Mouse (Mus musculus) stomach, embryonic 14.5 days (tissue): ENCODE measurements around the gene Spon2. TPM values are rescaled to one million over a fixed set of nuclear protein-coding genes. Genes with fewer than 3 reads are reported as not detected.

Experiments used
- ATAC-seq: fragments of 200-750 bp; cut with Nextera tagmentation; 2 replicates; pipeline ENCODE4 v1.8.0; 2017; ENCODE audit warnings: low read depth, moderate TSS enrichment; ENCODE audit not compliant: insufficient number of reproducible peaks, insufficient read depth, low FRiP score
- H3K27ac ChIP-seq: fragments of 300-500 bp; sonication (generic); 2 replicates; pipeline ENCODE4 v1.5.1; 2014; ENCODE audit warnings: mild to moderate bottlenecking, low read length, moderate library complexity, mixed read lengths
- H3K27me3 ChIP-seq: fragments of 300-500 bp; sonication (generic); 2 replicates; pipeline ENCODE4 v1.6.1; 2014; ENCODE audit warnings: low read length, control low read depth, mixed read lengths; ENCODE audit not compliant: control insufficient read depth, insufficient read depth
- H3K36me3 ChIP-seq: fragments of 300-500 bp; sonication (generic); 2 replicates; pipeline ENCODE4 v1.6.1; 2014; ENCODE audit warnings: mild to moderate bottlenecking, control low read depth, low read length, moderate library complexity, mixed read lengths; ENCODE audit not compliant: control insufficient read depth, insufficient read depth
- H3K4me1 ChIP-seq: fragments of 300-500 bp; sonication (generic); 2 replicates; pipeline ENCODE4 v1.6.1; 2014; ENCODE audit warnings: low read length, control low read depth, mixed read lengths; ENCODE audit not compliant: control insufficient read depth, insufficient read depth
- H3K4me2 ChIP-seq: fragments of 300-500 bp; sonication (generic); replicated peaks from 2 replicates; pipeline ENCODE4 v1.6.1; 2014; ENCODE audit warnings: low read depth, low read length, control low read depth
- H3K4me3 ChIP-seq: fragments of 300-500 bp; sonication (generic); 2 replicates; pipeline ENCODE4 v1.5.1; 2014; ENCODE audit warnings: low read depth, low read length, control low read depth
- H3K9ac ChIP-seq: fragments of 300-500 bp; sonication (generic); replicated peaks from 2 replicates; pipeline ENCODE4 v1.6.1; 2014; ENCODE audit warnings: low read depth, mild to moderate bottlenecking, control low read depth, low read length, moderate library complexity, mixed read lengths
- H3K9me3 ChIP-seq: fragments of 300-500 bp; sonication (generic); 2 replicates; pipeline ENCODE4 v1.6.1; 2016; ENCODE audit warnings: low read depth, low read length, control low read depth; ENCODE audit not compliant: control insufficient read depth
- WGBS: fragments of 180-500 bp; shearing (Covaris S2); extraction: QIAGEN DNeasy Blood & Tissue Kit; methylation state at CpG from one replicate; pipeline ENCODE4 v1.1.7; 2014; 5-methylcytosine and 5-hydroxymethylcytosine counted together
- polyA plus RNA-seq: library from polyadenylated mRNA; unstranded; fragments of >200 nt; fragmentation: Nextera tagmentation; extraction: Ambion mirVana; gene quantifications from 2 replicates; pipeline ENCODE4 v1.2.1, GENCODE M21; 2014

The Spon2 gene
- polyA plus RNA-seq, 1 experiment from 2014 or later: 23.6 TPM

DNA sequence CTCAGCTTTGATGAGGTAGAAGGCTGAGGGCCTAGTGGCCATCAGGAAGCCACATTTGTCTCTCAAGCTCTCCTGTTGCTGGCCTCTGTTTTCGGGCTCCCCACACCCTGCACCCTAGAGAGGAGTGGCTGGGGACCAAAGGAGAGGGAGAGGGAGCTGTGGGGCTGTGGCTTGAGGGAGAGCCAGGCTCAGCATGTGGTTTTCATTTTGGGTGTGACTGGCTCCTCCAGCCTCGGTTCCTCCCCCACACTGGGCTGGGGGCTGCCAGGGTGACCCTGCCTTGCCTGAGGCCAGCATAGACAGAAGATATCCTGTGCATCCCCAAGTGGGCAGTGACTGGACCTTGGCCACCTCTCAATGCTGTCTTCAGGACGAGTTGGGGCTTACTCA, 20.0 kb upstream of the Spon2 start:
- H3K9me3 ChIP-seq: no peaks in the 10 kb centered on the region
- WGBS: 67% methylated on average over 3 of the region's 3 CpGs
- H3K4me3 ChIP-seq: no peak overlapping the region
- H3K4me1 ChIP-seq: peaks cover 25% of the 10 kb centered on the region
- H3K36me3 ChIP-seq: no peaks in the 10 kb centered on the region
- H3K4me2 ChIP-seq: no peak overlapping the region
- no peaks in the 10 kb centered on the region for H3K27me3 ChIP-seq
- ATAC-seq: no peak
- H3K9ac ChIP-seq: no peak overlapping the region
- no peak overlapping the region for H3K27ac ChIP-seq

DNA sequence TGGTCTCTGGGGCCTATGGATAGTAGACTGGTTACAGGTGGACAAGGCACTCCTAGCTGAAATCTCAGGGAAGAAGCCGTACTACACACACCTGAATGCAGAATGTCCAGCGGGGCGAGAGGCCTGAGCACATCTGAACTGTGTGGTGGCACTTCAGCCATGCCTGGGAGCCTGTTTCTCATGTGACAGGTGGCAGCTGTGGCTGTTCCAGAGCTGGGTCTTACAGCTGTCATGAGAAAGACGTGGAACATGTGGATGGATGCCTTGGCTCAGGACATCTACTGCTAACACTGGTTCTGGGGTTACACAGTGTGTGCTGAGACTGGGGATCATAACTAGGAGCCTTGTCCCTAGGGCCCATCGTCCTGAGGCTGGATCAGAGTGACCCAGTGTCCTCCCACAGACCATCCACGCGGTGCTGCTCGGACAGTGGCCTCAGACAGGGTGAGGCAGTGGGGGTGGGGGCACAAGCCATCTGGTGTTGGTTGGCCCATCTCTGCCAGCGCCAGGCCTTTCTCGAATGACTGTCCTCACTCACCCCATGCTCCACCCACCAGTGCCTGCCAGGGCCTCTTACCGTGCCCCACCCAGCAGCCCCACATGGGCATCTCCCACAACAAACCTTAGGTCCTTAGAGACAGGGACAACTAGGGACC, 19.5 kb upstream of the Spon2 start:
- Histone ChIP-seq H3K36me3 (no peaks in the 10 kb centered on the region), H3K4me1 (peaks cover 25% of the 10 kb centered on the region), H3K9me3 (no peaks in the 10 kb centered on the region), H3K4me3 (no peak overlapping the region), H3K27ac (no peak overlapping the region), H3K9ac (no peak overlapping the region), H3K4me2 (no peak overlapping the region), H3K27me3 (no peaks in the 10 kb centered on the region)
- 82% methylated on average over 11 of the region's 11 CpGs for WGBS
- no peak for ATAC-seq

DNA sequence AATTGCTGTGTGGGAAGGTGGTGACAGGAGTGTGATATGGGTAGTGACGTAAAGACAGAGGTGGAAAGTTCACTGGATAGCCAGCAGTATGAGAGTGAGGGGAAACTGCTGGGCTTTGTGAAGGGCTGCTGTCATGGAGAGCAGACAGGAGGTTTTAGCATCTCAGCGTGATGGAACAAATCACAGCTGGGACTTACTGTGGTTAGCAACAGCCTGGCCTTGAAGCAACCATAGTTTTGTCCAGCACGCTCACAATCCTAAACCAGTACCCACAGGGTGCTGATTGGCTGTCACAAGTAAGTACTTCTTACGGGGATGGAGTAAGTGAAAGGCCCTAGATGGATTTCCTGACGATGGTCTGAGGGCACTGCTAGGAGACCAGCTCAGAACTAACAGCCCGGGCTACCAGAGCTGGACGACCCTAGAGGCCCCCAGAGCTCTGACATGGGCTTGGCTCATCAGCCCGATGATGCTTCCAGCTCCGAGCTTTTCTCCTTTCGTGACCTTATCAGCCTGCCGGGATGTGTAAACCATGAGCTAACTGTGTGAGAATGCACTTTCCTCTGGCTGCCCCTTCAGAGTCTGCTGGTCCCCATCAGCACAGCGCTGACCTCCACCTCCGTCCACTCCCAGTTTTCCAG, 16.3 kb upstream of the Spon2 start:
- H3K27ac ChIP-seq: peak overlapping the region; percentile 58; the same call in 1 of the 2 replicates

DNA sequence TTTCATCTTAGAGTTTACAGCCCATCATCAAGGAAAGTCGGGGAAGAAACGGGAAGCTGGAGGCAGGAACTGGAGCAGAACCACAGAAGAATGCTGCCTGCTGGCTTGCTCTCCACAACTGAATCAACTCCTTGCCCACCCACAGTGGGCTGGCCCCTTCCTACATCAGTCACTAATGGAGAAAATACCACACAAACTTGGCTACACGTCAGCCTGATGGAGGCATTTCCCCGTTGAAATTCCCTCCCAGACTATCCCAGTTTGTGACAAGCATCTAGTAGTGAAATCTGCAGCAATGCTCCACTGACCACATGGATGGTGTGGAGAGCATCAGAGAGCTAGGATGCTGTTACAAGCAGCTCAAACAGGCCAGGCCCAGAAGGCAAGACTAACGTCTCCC, 14.5 kb upstream of the Spon2 start:
- Histone ChIP-seq H3K27ac (no peak overlapping the region), H3K36me3 (no peaks in the 10 kb centered on the region), H3K4me1 (peaks cover 33% of the 10 kb centered on the region), H3K4me2 (no peak overlapping the region), H3K9me3 (no peaks in the 10 kb centered on the region), H3K9ac (no peak overlapping the region), H3K4me3 (no peak overlapping the region), H3K27me3 (no peaks in the 10 kb centered on the region)
- 79% methylated on average over 5 of the region's 5 CpGs for WGBS
- ATAC-seq: no peak

More for the DNA sequence above, 16.3 kb upstream of the Spon2 start:
- Histone ChIP-seq H3K4me1 (peaks cover 25% of the 10 kb centered on the region), H3K27me3 (no peaks in the 10 kb centered on the region), H3K9me3 (no peaks in the 10 kb centered on the region), H3K36me3 (no peaks in the 10 kb centered on the region), H3K4me2 (0 out of 2 replicates have a peak overlapping the region, but pooled peaks have one; percentile 3), H3K9ac (no peak overlapping the region), H3K4me3 (no peak overlapping the region)
- ATAC-seq: peak; percentile 54
- WGBS: 18% methylated on average over 13 of the region's 13 CpGs

DNA sequence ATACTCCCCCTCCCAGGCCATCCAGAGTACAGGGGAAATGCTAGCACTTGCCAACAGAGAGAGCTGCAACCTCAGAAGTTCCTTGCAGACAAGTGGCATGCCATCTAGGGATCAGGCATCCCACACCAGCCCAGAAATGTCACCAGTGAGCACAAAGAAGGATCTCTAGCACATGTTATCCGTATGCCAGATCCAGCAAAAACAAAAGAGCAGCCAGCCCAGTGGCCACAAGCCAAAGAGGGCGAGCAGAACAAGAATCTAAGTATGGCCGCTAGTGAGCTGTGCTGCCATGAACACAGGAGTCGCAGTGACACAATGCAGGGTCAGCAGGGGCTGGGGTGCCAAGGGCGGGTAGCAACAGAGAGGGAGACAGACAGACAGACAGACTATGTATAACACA, 12.0 kb upstream of the Spon2 start:
- Histone ChIP-seq H3K9ac (no peak overlapping the region), H3K27me3 (no peaks in the 10 kb centered on the region), H3K9me3 (no peaks in the 10 kb centered on the region), H3K4me1 (peaks cover 33% of the 10 kb centered on the region), H3K4me2 (no peak overlapping the region), H3K36me3 (no peaks in the 10 kb centered on the region), H3K27ac (no peak overlapping the region), H3K4me3 (no peak overlapping the region)
- 58% methylated on average over 5 of the region's 5 CpGs for WGBS
- no peak for ATAC-seq

DNA sequence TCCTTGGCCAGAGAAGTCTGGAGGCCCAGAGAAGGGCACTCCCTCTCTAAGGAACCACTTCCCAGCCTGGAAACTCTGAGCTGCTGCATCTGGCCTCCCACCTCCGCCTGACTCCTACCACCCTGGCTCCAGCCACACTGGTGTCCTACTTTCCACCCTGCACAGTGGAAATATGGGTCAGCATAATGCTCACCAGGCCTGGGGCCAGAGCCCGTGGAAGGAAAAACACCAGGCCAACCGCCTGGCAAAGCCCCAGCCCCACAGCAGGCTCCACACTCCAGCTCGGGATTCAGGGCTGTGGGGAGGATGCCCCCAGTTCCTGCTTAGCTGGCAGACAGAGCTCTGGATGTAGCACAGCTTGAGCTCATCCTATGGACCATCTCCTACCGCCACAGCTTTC, 10.2 kb upstream of the Spon2 start:
- no peaks in the 10 kb centered on the region for H3K27me3 ChIP-seq
- no peaks in the 10 kb centered on the region for H3K36me3 ChIP-seq
- H3K4me1 ChIP-seq: peaks cover 38% of the 10 kb centered on the region
- peak overlapping the region; percentile 87 for H3K27ac ChIP-seq
- no peak overlapping the region for H3K4me2 ChIP-seq
- ATAC-seq: peak; percentile 42; the same call in 1 of the 2 replicates
- no peaks in the 10 kb centered on the region for H3K9me3 ChIP-seq
- H3K9ac ChIP-seq: no peak overlapping the region
- H3K4me3 ChIP-seq: no peak overlapping the region
- 40% methylated on average over 5 of the region's 5 CpGs for WGBS

DNA sequence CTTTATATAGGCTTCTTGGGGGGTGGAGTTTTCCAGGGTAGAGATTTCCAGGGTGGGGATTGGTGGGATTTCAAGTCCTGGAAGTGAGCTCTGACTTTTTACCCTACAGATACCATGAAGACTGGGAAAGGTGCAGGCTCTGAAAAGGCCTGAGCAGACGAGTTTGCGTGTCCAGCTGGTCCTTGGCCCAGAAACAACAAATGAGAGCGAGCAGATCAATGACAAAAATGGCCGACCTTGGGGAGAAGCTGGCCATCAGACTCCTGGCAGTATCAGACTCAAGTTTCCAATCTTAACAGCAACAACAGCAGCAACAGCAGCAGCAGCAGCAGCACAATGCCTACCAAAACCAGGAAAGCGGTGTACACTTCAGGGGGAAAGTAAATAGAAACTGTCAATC, 7.4 kb upstream of the Spon2 start:
- Histone ChIP-seq H3K36me3 (no peaks in the 10 kb centered on the region), H3K9me3 (no peaks in the 10 kb centered on the region), H3K4me2 (no peak overlapping the region), H3K27me3 (no peaks in the 10 kb centered on the region), H3K4me1 (peaks cover 45% of the 10 kb centered on the region), H3K9ac (no peak overlapping the region), H3K4me3 (no peak overlapping the region), H3K27ac (no peak overlapping the region)
- 77% methylated on average over 5 of the region's 5 CpGs for WGBS
- ATAC-seq: no peak

DNA sequence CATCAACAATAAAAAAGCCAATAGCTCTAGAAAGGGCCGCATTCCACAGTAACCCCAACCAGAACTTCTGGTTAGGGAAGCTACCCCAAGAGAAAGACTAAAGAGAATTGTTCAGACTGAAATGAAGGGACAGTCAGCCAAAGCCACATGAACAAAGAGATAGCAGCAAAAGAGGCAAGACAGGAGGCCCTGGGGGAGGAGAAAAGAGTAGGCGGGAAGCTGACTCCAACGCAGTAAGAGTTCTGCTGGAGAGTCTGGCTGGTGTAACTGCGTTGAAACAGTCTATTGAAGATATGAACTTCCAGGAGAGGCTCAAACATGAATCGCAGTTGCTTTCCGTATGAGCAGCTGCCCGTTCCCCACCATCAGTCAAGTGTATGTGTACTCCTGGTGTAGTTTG, 6.2 kb upstream of the Spon2 start:
- H3K27me3 ChIP-seq: no peaks in the 10 kb centered on the region
- H3K27ac ChIP-seq: no peak overlapping the region
- no peaks in the 10 kb centered on the region for H3K36me3 ChIP-seq
- 68% methylated on average over 7 of the region's 7 CpGs for WGBS
- H3K4me3 ChIP-seq: no peak overlapping the region
- H3K9me3 ChIP-seq: no peaks in the 10 kb centered on the region
- no peak overlapping the region for H3K4me2 ChIP-seq
- H3K4me1 ChIP-seq: peaks cover 44% of the 10 kb centered on the region
- no peak for ATAC-seq
- H3K9ac ChIP-seq: no peak overlapping the region
